Mouse (Mus musculus): ENCODE data around the gene Foxe3. TPM values are rescaled to one million over a fixed set of nuclear protein-coding genes. Genes with fewer than 3 reads are reported as not detected.

Foxe3 gene
- polyA plus RNA-seq, 1 experiment from 2014 or later = not detected

DNA sequence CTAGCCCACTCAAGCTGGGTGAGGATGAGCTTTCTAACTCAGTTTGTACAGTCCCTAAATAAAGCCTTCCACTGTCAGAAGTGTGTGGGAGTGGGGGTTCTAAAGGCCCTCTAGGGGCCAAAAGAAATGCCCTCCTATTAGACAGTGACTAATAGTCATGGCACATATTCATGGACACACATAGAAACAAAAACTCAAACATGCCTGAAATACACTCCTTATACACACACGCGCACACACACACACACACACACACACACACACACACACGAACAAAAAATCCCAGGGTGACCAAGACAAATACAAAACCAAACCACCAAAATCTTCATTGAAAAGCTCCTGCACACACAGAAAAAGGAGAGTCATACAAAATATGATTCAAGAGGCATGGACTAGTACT, 20.3 kb downstream of the Foxe3 start:
- Histone ChIP-seq H3K9me3 (ENCODE audit: control insufficient read depth, low read length) (no peaks in the 10 kb centered on the region), H3K4me2 (ENCODE audit: low read depth, severe bottlenecking) (no peak overlapping the region), H3K4me1 (ENCODE audit: control insufficient read depth, insufficient read depth, low read length) (peaks cover 13% of the 10 kb centered on the region), H3K27ac (replicated peaks; ENCODE audit: low read depth, low read length) (no peak overlapping the region), H3K4me3 (ENCODE audit: low read depth, low read length) (no peak overlapping the region), H3K27me3 (ENCODE audit: control insufficient read depth, insufficient read depth, low read length) (peaks cover 95% of the 10 kb centered on the region), H3K9ac (ENCODE audit: low read length) (no peak overlapping the region), H3K36me3 (ENCODE audit: control insufficient read depth, insufficient read depth, low read length) (no peaks in the 10 kb centered on the region)
- WGBS = 43% methylated on average over 3 of the region's 3 CpGs
- DNase-seq (ENCODE audit: low spot score) (no peak), ATAC-seq (ENCODE audit: insufficient number of reproducible peaks, low FRiP score, low TSS enrichment, low read depth) (no peak)

DNA sequence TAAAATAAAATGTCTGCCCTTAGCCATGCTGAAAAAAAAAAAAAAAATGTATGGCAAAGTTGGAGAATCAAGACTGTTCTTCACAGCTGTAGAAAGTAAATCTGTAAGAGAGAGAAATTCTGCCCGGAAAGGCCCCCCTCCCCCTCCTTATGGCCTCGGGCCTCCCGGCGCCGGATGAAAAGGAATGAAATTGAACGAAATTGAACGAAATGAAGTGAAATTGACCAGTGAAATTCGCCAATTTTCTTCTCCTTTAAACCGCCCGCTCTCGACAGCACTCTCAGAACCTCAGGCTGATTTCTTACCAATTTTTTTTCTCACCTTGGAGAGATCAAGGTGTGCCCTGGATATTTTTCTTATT, 22.4 kb downstream of the Foxe3 start:
- Histone ChIP-seq H3K4me1 (ENCODE audit: control insufficient read depth, insufficient read depth, low read length) (peaks cover 8% of the 10 kb centered on the region), H3K4me3 (ENCODE audit: low read depth, low read length) (no peak overlapping the region), H3K9me3 (ENCODE audit: control insufficient read depth, low read length) (no peaks in the 10 kb centered on the region), H3K4me2 (ENCODE audit: low read depth, severe bottlenecking) (no peak overlapping the region), H3K9ac (ENCODE audit: low read length) (no peak overlapping the region), H3K36me3 (ENCODE audit: control insufficient read depth, insufficient read depth, low read length) (no peaks in the 10 kb centered on the region), H3K27me3 (ENCODE audit: control insufficient read depth, insufficient read depth, low read length) (peaks cover 95% of the 10 kb centered on the region), H3K27ac (replicated peaks; ENCODE audit: low read depth, low read length) (no peak overlapping the region)
- ATAC-seq (ENCODE audit: insufficient number of reproducible peaks, low FRiP score, low TSS enrichment, low read depth) (no peak), DNase-seq (ENCODE audit: low spot score) (peak; percentile 54)
- WGBS = under 1% methylated on average over 11 of the region's 11 CpGs

DNA sequence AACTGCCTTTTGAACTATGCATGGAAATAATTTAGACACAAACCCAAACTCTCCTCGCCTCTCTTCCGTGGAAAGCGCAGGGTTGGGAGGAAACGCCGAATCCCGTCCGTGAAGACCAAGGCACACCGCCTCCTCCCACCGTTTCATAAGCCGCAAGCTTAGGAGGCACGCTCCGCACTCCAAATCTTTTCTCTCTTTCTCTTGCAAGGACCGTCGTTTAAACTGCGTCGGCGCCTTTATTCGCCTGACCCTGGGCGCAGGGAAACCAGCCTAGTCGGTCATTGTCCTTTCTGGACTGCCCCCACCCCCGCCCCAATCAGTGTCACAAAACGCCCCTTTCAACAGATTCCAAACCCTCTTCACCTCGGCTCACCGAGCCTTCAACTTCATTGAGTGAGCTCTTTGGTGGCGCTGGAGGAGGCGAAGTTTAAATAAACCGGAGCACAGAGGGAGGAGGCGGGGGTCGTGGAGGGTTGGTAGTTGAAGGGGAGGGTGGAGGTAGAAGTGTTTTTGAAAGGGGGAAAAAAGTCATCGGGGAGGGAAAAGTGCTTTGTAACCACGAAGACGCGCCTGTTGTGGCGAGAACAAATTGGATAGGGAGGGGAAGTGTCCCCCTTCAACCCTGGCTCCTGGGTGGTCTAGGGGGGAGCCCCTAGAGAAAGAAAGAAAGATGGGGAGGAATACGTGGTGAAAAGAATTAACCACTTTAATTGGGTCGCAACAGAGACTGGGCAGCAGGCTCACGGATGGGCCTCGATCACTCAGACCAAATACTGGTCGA, 23.0 kb downstream of the Foxe3 start:
- peaks cover 5% of the 10 kb centered on the region; the same call in 1 of the 2 replicates for H3K4me1 ChIP-seq (ENCODE audit: control insufficient read depth, insufficient read depth, low read length)
- H3K27me3 ChIP-seq (ENCODE audit: control insufficient read depth, insufficient read depth, low read length) = peaks cover 95% of the 10 kb centered on the region
- under 1% methylated on average over 39 of the region's 39 CpGs for WGBS
- H3K4me3 ChIP-seq (ENCODE audit: low read depth, low read length) = no peak overlapping the region
- no peaks in the 10 kb centered on the region for H3K36me3 ChIP-seq (ENCODE audit: control insufficient read depth, insufficient read depth, low read length)
- ATAC-seq (ENCODE audit: insufficient number of reproducible peaks, low FRiP score, low TSS enrichment, low read depth) (no peak), DNase-seq (ENCODE audit: low spot score) (peak; percentile 55)
- no peak overlapping the region for H3K27ac ChIP-seq (replicated peaks; ENCODE audit: low read depth, low read length)
- no peak overlapping the region for H3K9ac ChIP-seq (ENCODE audit: low read length)
- H3K4me2 ChIP-seq (ENCODE audit: low read depth, severe bottlenecking) = 0 out of 2 replicates have a peak overlapping the region, but pooled peaks have one; percentile 13
- no peaks in the 10 kb centered on the region for H3K9me3 ChIP-seq (ENCODE audit: control insufficient read depth, low read length)

DNA sequence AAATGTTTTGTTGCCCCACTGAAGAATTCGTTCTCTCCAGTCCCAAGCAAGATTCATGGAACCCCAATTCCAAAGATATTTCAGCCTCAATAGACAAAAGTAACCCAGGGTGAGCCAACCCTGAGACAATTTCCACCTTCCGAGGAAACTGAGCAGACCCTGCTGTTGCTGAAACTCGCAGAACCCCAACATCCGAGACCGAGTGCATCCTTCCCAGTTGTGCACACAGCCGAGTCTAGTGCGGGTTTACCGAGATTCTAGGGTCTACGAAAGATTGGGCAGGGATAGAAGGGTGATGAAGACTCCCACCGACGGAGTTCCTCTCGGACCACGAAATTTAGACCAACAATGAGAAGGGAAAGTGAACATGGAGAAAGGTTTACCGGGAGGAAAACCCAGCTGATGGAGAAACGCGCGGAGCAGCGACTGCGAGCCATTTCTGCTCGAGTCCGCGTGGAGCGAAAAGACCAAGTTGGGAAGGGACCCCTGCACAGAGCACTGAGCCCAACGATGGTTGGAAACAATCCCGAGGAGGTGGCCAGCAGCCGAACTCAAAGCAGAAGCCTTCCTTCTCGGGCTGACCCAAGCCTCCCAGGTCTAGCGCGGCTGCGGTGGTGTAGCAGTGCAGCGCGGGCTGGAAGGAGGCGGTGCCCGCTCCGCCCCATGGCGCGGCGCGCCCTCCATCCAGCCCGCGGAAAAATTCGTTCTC, 24.0 kb downstream of the Foxe3 start:
- H3K36me3 ChIP-seq (ENCODE audit: control insufficient read depth, insufficient read depth, low read length) = no peaks in the 10 kb centered on the region
- H3K9me3 ChIP-seq (ENCODE audit: control insufficient read depth, low read length) = no peaks in the 10 kb centered on the region
- no peak overlapping the region for H3K27ac ChIP-seq (replicated peaks; ENCODE audit: low read depth, low read length)
- under 1% methylated on average over 42 of the region's 42 CpGs for WGBS
- peak overlapping the region; percentile 20; the same call in 1 of the 2 replicates for H3K4me2 ChIP-seq (ENCODE audit: low read depth, severe bottlenecking)
- peak; percentile 72 for DNase-seq (ENCODE audit: low spot score)
- H3K4me3 ChIP-seq (ENCODE audit: low read depth, low read length) = peak overlapping the region; percentile 5; the same call in 1 of the 2 replicates
- no peaks in the 10 kb centered on the region for H3K4me1 ChIP-seq (ENCODE audit: control insufficient read depth, insufficient read depth, low read length)
- H3K27me3 ChIP-seq (ENCODE audit: control insufficient read depth, insufficient read depth, low read length) = peaks cover 94% of the 10 kb centered on the region
- ATAC-seq (ENCODE audit: insufficient number of reproducible peaks, low FRiP score, low TSS enrichment, low read depth) = peak; percentile 71
- no peak overlapping the region for H3K9ac ChIP-seq (ENCODE audit: low read length)

DNA sequence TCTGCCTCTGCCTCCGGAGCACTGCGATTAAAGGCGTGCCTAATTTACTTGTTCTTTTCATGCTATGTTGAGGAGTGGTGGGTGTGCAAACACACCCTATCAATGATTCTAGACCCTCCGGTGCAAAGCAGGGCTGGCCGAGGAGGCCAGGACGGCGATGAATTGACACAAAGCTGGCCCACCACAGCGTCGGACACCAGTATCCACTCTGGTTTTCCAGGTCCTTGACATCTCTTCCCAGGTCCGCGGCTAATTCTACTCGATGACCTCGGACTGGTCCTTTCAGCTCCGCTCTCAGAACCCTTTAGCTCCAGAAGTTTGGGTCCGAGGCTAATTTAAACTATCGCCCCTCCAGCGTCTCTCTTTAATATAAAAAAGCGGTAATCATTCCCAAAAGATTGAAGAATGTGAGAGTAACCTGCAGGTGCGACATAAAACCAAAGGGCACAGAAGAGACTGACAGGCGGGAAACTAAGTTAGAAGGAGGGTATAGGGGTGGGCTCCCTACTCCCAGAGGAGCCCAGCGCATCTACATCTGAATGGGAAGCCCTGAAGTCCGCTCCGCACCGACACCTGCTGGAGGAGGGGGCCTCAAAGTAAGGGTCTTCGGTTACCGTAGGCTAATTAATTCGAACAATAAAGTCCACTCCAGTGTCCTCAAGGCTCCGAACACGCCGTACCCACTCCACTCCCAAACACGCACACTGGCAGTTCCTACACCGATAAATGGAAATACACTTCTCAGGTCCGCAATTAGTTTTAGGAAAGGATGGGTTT, 24.8 kb downstream of the Foxe3 start:
- H3K9me3 ChIP-seq (ENCODE audit: control insufficient read depth, low read length) = no peaks in the 10 kb centered on the region
- H3K9ac ChIP-seq (ENCODE audit: low read length) = no peak overlapping the region
- H3K4me2 ChIP-seq (ENCODE audit: low read depth, severe bottlenecking) = no peak overlapping the region; the same call in 1 of the 2 replicates
- no peaks in the 10 kb centered on the region for H3K36me3 ChIP-seq (ENCODE audit: control insufficient read depth, insufficient read depth, low read length)
- 2% methylated on average over 33 of the region's 33 CpGs for WGBS
- H3K4me3 ChIP-seq (ENCODE audit: low read depth, low read length) = no peak overlapping the region
- no peaks in the 10 kb centered on the region for H3K4me1 ChIP-seq (ENCODE audit: control insufficient read depth, insufficient read depth, low read length)
- peaks cover 87% of the 10 kb centered on the region for H3K27me3 ChIP-seq (ENCODE audit: control insufficient read depth, insufficient read depth, low read length)
- DNase-seq (ENCODE audit: low spot score) (peak; percentile 61), ATAC-seq (ENCODE audit: insufficient number of reproducible peaks, low FRiP score, low TSS enrichment, low read depth) (no peak)
- H3K27ac ChIP-seq (replicated peaks; ENCODE audit: low read depth, low read length) = no peak overlapping the region

DNA sequence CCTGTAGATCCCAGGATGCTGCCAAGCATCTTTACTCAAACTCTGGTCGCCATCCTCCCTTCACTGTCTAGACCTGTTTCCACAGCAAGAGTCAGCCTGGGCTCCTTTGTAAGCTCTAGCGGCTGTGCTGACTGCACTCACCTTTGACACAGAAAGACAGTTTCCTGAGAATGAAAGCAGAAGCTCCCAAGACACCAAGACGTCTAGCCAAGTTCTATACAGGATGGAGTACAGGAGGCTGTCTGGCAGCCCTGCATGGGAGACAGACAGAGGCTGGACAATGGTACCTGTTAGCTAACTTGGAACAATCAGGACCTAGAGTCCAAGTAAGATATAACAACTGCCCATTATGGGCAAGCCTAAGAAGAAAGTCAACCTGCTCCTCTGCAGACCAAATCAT, 25.9 kb downstream of the Foxe3 start:
- Histone ChIP-seq H3K4me3 (ENCODE audit: low read depth, low read length) (no peak overlapping the region), H3K4me1 (ENCODE audit: control insufficient read depth, insufficient read depth, low read length) (no peaks in the 10 kb centered on the region), H3K4me2 (ENCODE audit: low read depth, severe bottlenecking) (no peak overlapping the region), H3K9me3 (ENCODE audit: control insufficient read depth, low read length) (no peaks in the 10 kb centered on the region), H3K27me3 (ENCODE audit: control insufficient read depth, insufficient read depth, low read length) (peaks cover 79% of the 10 kb centered on the region), H3K9ac (ENCODE audit: low read length) (no peak overlapping the region), H3K36me3 (ENCODE audit: control insufficient read depth, insufficient read depth, low read length) (no peaks in the 10 kb centered on the region), H3K27ac (replicated peaks; ENCODE audit: low read depth, low read length) (no peak overlapping the region)
- WGBS = 1% methylated on average over 3 of the region's 3 CpGs
- ATAC-seq (ENCODE audit: insufficient number of reproducible peaks, low FRiP score, low TSS enrichment, low read depth) = no peak
- DNase-seq (ENCODE audit: low spot score) = no peak

DNA sequence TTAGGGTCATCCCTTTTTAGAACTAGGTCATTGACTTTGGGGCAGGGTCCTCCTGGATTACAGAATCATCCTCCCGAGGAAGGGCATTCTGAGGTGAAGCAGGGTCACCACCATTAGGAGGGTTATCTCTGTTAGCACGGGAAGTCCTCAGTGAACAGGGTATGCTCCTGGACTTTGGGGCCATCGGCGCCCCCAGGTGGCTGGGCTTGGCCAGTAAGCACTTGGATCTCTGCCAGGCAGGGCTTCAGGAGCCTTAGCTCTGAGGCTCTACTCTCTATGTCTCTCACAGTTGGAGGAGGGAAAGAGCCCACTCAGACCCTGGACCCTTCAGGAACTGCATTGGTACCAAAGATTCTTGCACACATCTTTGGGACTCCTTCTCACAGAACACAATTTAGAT, 28.0 kb downstream of the Foxe3 start:
- WGBS = 10% methylated on average over 4 of the region's 4 CpGs
- DNase-seq (ENCODE audit: low spot score) (peak; percentile 38), ATAC-seq (ENCODE audit: insufficient number of reproducible peaks, low FRiP score, low TSS enrichment, low read depth) (no peak)
- H3K9me3 ChIP-seq (ENCODE audit: control insufficient read depth, low read length) = no peaks in the 10 kb centered on the region
- no peak overlapping the region for H3K9ac ChIP-seq (ENCODE audit: low read length)
- H3K4me1 ChIP-seq (ENCODE audit: control insufficient read depth, insufficient read depth, low read length) = no peaks in the 10 kb centered on the region
- no peak overlapping the region for H3K4me3 ChIP-seq (ENCODE audit: low read depth, low read length)
- no peak overlapping the region for H3K27ac ChIP-seq (replicated peaks; ENCODE audit: low read depth, low read length)
- H3K4me2 ChIP-seq (ENCODE audit: low read depth, severe bottlenecking) = no peak overlapping the region
- peaks cover 63% of the 10 kb centered on the region for H3K27me3 ChIP-seq (ENCODE audit: control insufficient read depth, insufficient read depth, low read length)
- no peaks in the 10 kb centered on the region for H3K36me3 ChIP-seq (ENCODE audit: control insufficient read depth, insufficient read depth, low read length)

DNA sequence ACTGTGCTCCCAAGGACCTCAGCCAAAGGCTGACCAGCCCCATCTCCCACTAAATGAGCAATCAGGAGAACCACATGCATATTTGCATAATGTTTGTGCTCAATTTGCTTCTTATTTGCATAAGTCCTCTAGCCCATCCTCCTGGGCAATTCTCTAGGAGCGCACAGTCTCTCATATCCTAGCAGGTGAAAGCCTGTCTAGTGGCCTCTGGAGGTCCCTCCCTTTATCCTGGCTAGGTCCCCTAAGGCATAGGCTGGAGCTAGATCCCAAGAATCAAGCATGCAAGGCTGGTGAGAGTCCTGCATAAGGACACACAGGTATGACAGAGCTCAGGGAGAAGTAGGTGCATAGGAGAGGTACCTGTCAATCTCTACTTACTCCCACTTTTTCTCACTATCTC, 43.6 kb downstream of the Foxe3 start:
- no peaks in the 10 kb centered on the region for H3K36me3 ChIP-seq (ENCODE audit: control insufficient read depth, insufficient read depth, low read length)
- no peak overlapping the region for H3K4me2 ChIP-seq (ENCODE audit: low read depth, severe bottlenecking)
- H3K4me3 ChIP-seq (ENCODE audit: low read depth, low read length) = no peak overlapping the region
- H3K4me1 ChIP-seq (ENCODE audit: control insufficient read depth, insufficient read depth, low read length) = no peaks in the 10 kb centered on the region
- no peaks in the 10 kb centered on the region; the same call in 1 of the 2 replicates for H3K27me3 ChIP-seq (ENCODE audit: control insufficient read depth, insufficient read depth, low read length)
- WGBS = 90% methylated on average over 1 of the region's 1 CpGs
- H3K9me3 ChIP-seq (ENCODE audit: control insufficient read depth, low read length) = no peaks in the 10 kb centered on the region
- no peak overlapping the region for H3K27ac ChIP-seq (replicated peaks; ENCODE audit: low read depth, low read length)
- H3K9ac ChIP-seq (ENCODE audit: low read length) = no peak overlapping the region
- no peak for DNase-seq (ENCODE audit: low spot score)
- ATAC-seq (ENCODE audit: insufficient number of reproducible peaks, low FRiP score, low TSS enrichment, low read depth) = no peak
